Comparison of ENCODE assay signal across 22 mouse cellular contexts in the genomic region with DNA sequence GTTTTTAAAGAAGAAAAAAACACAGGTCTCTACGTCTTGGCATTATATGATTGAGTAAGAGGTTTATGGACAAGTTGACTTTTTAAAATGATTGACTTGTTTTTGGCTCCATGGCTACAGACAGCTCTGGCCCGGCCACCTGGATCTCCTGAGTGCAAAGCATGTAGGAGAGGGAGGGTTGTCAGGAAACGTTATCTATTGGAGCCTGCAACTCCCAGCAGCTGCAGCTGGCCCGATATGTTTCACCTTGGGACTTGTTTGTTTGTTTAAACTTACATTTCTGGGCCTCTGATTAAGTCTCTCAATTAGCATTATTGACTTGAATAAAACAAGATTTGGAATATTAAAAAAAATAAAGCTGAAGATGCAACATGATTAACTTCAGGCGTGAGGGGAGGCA. TPM values are rescaled to one million over a fixed set of nuclear protein-coding genes. Genes with fewer than 3 reads are reported as not detected.
DNase-seq lines count a peak whose midpoint lies in the region; ATAC-seq lines count a peak whose summit lies in the region.
"Had no signal": no experiment of that assay in that cellular context is flagged by ENCODE, and none has a peak within 500 bp of the region (broad histone marks: within the 10 kb centered on the region; RNA-seq: fewer than 3 reads in every experiment).

No protein-coding gene starts in this region.

- peaks cover 16% of the 10 kb centered on the region for H3K27me3 ChIP-seq in liver, embryonic 11.5 days (replicated peaks; ENCODE audit: control insufficient read depth, insufficient read depth, low read length)
- H3K27me3 ChIP-seq in liver, embryonic 15.5 days: peaks cover 21% of the 10 kb centered on the region
- peaks cover 2% of the 10 kb centered on the region; the same call in 1 of the 2 replicates for H3K27me3 ChIP-seq in kidney, embryonic 15.5 days
- H3K27me3 ChIP-seq: embryonic facial prominence, embryonic 13.5 days; forebrain, embryonic 15.5 days had no signal

- H3K4me3 ChIP-seq in liver, embryonic 11.5 days (ENCODE audit: low read depth, low read length): no peak overlapping the region
- H3K4me3 ChIP-seq in liver, embryonic 15.5 days (replicated peaks): no peak overlapping the region
- no peak overlapping the region for H3K4me3 ChIP-seq in kidney, embryonic 15.5 days (replicated peaks)
- H3K4me3 ChIP-seq: embryonic facial prominence, embryonic 13.5 days; forebrain, embryonic 15.5 days; hindbrain, embryonic 13.5 days had no signal

- H3K9ac ChIP-seq in liver, embryonic 11.5 days (ENCODE audit: low read depth, low read length): no peak overlapping the region
- H3K9ac ChIP-seq in liver, embryonic 15.5 days: no peak overlapping the region
- no peak overlapping the region for H3K9ac ChIP-seq in kidney, embryonic 15.5 days
- H3K9ac ChIP-seq: embryonic facial prominence, embryonic 13.5 days; forebrain, embryonic 15.5 days; hindbrain, embryonic 13.5 days had no signal

- peak overlapping the region; percentile 19; the same call in 1 of the 2 replicates for H3K4me2 ChIP-seq in liver, embryonic 11.5 days
- peak overlapping the region; percentile 34 for H3K4me2 ChIP-seq in liver, embryonic 15.5 days
- H3K4me2 ChIP-seq in kidney, embryonic 15.5 days: no peak overlapping the region
- H3K4me2 ChIP-seq: embryonic facial prominence, embryonic 13.5 days; forebrain, embryonic 15.5 days; hindbrain, embryonic 13.5 days had no signal

- H3K9me3 ChIP-seq in liver, embryonic 11.5 days (ENCODE audit: control insufficient read depth, low read length): no peaks in the 10 kb centered on the region
- H3K9me3 ChIP-seq in liver, embryonic 15.5 days (replicated peaks): no peaks in the 10 kb centered on the region
- no peaks in the 10 kb centered on the region for H3K9me3 ChIP-seq in kidney, embryonic 15.5 days (replicated peaks)
- H3K9me3 ChIP-seq: embryonic facial prominence, embryonic 13.5 days; forebrain, embryonic 15.5 days; hindbrain, embryonic 13.5 days had no signal

- no peaks in the 10 kb centered on the region for H3K36me3 ChIP-seq in liver, embryonic 11.5 days (ENCODE audit: control insufficient read depth, insufficient read depth, low read length)
- H3K36me3 ChIP-seq in liver, embryonic 15.5 days (replicated peaks): no peaks in the 10 kb centered on the region
- no peaks in the 10 kb centered on the region for H3K36me3 ChIP-seq in kidney, embryonic 15.5 days
- H3K36me3 ChIP-seq: embryonic facial prominence, embryonic 13.5 days; forebrain, embryonic 15.5 days; hindbrain, embryonic 13.5 days had no signal

- peaks cover 11% of the 10 kb centered on the region for H3K4me1 ChIP-seq in liver, embryonic 11.5 days (replicated peaks; ENCODE audit: control insufficient read depth, insufficient read depth, low read length)
- peaks cover 25% of the 10 kb centered on the region for H3K4me1 ChIP-seq in liver, embryonic 15.5 days (replicated peaks)
- peaks cover 10% of the 10 kb centered on the region for H3K4me1 ChIP-seq in kidney, embryonic 15.5 days

- 34% methylated on average over 5 of the region's 5 CpGs for WGBS in liver, embryonic 11.5 days
- 25% methylated on average over 5 of the region's 5 CpGs for WGBS in liver, embryonic 15.5 days (ENCODE audit: insufficient replicate concordance)
- WGBS in kidney, embryonic 15.5 days: 45% methylated on average over 5 of the region's 5 CpGs

- H3K27ac ChIP-seq in liver, embryonic 11.5 days (ENCODE audit: low read depth, low read length): 0 out of 2 replicates have a peak overlapping the region, but pooled peaks have one; percentile 47
- peak overlapping the region; percentile 35; the same call in 1 of the 2 replicates for H3K27ac ChIP-seq in liver, embryonic 15.5 days (replicated peaks)
- H3K27ac ChIP-seq in kidney, embryonic 15.5 days: no peak overlapping the region
- H3K27ac ChIP-seq: embryonic facial prominence, embryonic 13.5 days; forebrain, embryonic 15.5 days; hindbrain, embryonic 13.5 days; hindbrain, postnatal 0 days had no signal

- peak; percentile 85 for ATAC-seq in erythroblast, adult 5-6 weeks (replicated peaks; ENCODE audit: low FRiP score, poor library complexity, severe bottlenecking)
- peak; percentile 84 for ATAC-seq in liver, embryonic 11.5 days (replicated peaks; ENCODE audit: low FRiP score)
- peak; percentile 74 for ATAC-seq in liver, embryonic 15.5 days (ENCODE audit: insufficient read depth)
- ATAC-seq in megakaryocyte-erythroid progenitor cell, adult 5-6 weeks (replicated peaks; ENCODE audit: low FRiP score, low TSS enrichment, poor library complexity, severe bottlenecking): peak; percentile 96
- ATAC-seq in kidney, embryonic 15.5 days (replicated peaks; ENCODE audit: low FRiP score): no peak
- ATAC-seq: forebrain, embryonic 15.5 days; hindbrain, postnatal 0 days had no signal

- DNase-seq in liver, embryonic 11.5 days (ENCODE audit: low spot score): no peak
- no peak for DNase-seq in natural killer cell, adult 2 months (ENCODE audit: low spot score in 2 of 2)
- DNase-seq in retina, postnatal 1 day: no peak
- DNase-seq: adrenal gland, adult 8-10 months; adrenal gland, postnatal 36 days; cerebellum, adult 11 months; cerebellum, adult 8-10 months; cerebellum, postnatal 25 days; gastrocnemius, postnatal 36 days; heart, adult 11 months; heart, postnatal 10 days had no signal

RNA-seq across cellular contexts. Expression of a gene that starts 5.1 kb away (rescaled TPM):
- total RNA-seq in erythroblast, adult 5-6 weeks (2015; ENCODE audit: low replicate concordance): not detected in 2 replicates
- not detected in 2 replicates for total RNA-seq in erythroblast, adult 5-6 weeks (2017; ENCODE audit: low replicate concordance)
- 0.11 and 0.21 TPM in 2 replicates for polyA plus RNA-seq in liver, embryonic 11.5 days (2014; fragmentation: Nextera tagmentation; extraction: Ambion mirVana)
- 0.08 and 0.09 TPM in 2 replicates for polyA plus RNA-seq in liver, embryonic 15.5 days (2015; fragmentation: Nextera tagmentation; extraction: Ambion mirVana)
- 0.04 and 0.35 TPM in 2 replicates for total RNA-seq in megakaryocyte-erythroid progenitor cell, adult 5-6 weeks (2014; fragmentation: Nextera tagmentation)
- total RNA-seq in megakaryocyte-erythroid progenitor cell, adult 5-6 weeks (2017): 0.33 TPM in 1 of 2 replicates, not detected in the other
- polyA plus RNA-seq in kidney, embryonic 15.5 days (2015; fragmentation: Nextera tagmentation; extraction: Ambion mirVana): 0.14 and 0.15 TPM in 2 replicates
- total RNA-seq: CH12.LX; hematopoietic stem cell, adult 5-6 weeks had no signal
- polyA plus RNA-seq: forebrain, embryonic 11.5 days had no signal

RNA-seq across cellular contexts. Expression of a gene that starts 5.4 kb away (rescaled TPM):
- total RNA-seq in erythroblast, adult 5-6 weeks (2015; ENCODE audit: low replicate concordance): 1.2 and 5.2 TPM in 2 replicates
- 1.6 and 2.0 TPM in 2 replicates for total RNA-seq in erythroblast, adult 5-6 weeks (2017; ENCODE audit: low replicate concordance)
- 6.5 and 7.4 TPM in 2 replicates for polyA plus RNA-seq in liver, embryonic 11.5 days (2014; fragmentation: Nextera tagmentation; extraction: Ambion mirVana)
- polyA plus RNA-seq in liver, embryonic 15.5 days (2015; fragmentation: Nextera tagmentation; extraction: Ambion mirVana): 8.6 and 9.8 TPM in 2 replicates
- 3.3 and 5.3 TPM in 2 replicates for total RNA-seq in megakaryocyte-erythroid progenitor cell, adult 5-6 weeks (2014; fragmentation: Nextera tagmentation)
- 2.2 and 2.5 TPM in 2 replicates for total RNA-seq in megakaryocyte-erythroid progenitor cell, adult 5-6 weeks (2017)
- polyA plus RNA-seq in kidney, embryonic 15.5 days (2015; fragmentation: Nextera tagmentation; extraction: Ambion mirVana): 6.3 and 6.7 TPM in 2 replicates

RNA-seq across cellular contexts. Expression of a gene that starts 15.2 kb away (rescaled TPM):
- 7.3 and 23.1 TPM in 2 replicates for total RNA-seq in erythroblast, adult 5-6 weeks (2015; ENCODE audit: low replicate concordance)
- total RNA-seq in erythroblast, adult 5-6 weeks (2017; ENCODE audit: low replicate concordance): 3.1 and 11.3 TPM in 2 replicates
- 43.1 and 49.7 TPM in 2 replicates for polyA plus RNA-seq in liver, embryonic 11.5 days (2014; fragmentation: Nextera tagmentation; extraction: Ambion mirVana)
- 20.9 and 21.8 TPM in 2 replicates for polyA plus RNA-seq in liver, embryonic 15.5 days (2015; fragmentation: Nextera tagmentation; extraction: Ambion mirVana)
- total RNA-seq in megakaryocyte-erythroid progenitor cell, adult 5-6 weeks (2014; fragmentation: Nextera tagmentation): 36.1 and 43.8 TPM in 2 replicates
- total RNA-seq in megakaryocyte-erythroid progenitor cell, adult 5-6 weeks (2017): 13.9 and 29.1 TPM in 2 replicates
- 29.5 and 32.5 TPM in 2 replicates for polyA plus RNA-seq in kidney, embryonic 15.5 days (2015; fragmentation: Nextera tagmentation; extraction: Ambion mirVana)

RNA-seq across cellular contexts. Expression of a gene that starts 32.9 kb away (rescaled TPM):
- 8.6 TPM in 2 replicates for total RNA-seq in erythroblast, adult 5-6 weeks (2015; ENCODE audit: low replicate concordance)
- total RNA-seq in erythroblast, adult 5-6 weeks (2017; ENCODE audit: low replicate concordance): 6.1 and 10.0 TPM in 2 replicates
- 38.8 and 42.5 TPM in 2 replicates for polyA plus RNA-seq in liver, embryonic 11.5 days (2014; fragmentation: Nextera tagmentation; extraction: Ambion mirVana)
- 24.2 and 25.0 TPM in 2 replicates for polyA plus RNA-seq in liver, embryonic 15.5 days (2015; fragmentation: Nextera tagmentation; extraction: Ambion mirVana)
- 20.8 and 23.9 TPM in 2 replicates for total RNA-seq in megakaryocyte-erythroid progenitor cell, adult 5-6 weeks (2014; fragmentation: Nextera tagmentation)
- 10.9 and 23.2 TPM in 2 replicates for total RNA-seq in megakaryocyte-erythroid progenitor cell, adult 5-6 weeks (2017)
- polyA plus RNA-seq in kidney, embryonic 15.5 days (2015; fragmentation: Nextera tagmentation; extraction: Ambion mirVana): 30.3 and 30.8 TPM in 2 replicates

RNA-seq across cellular contexts. Expression of a gene that starts 52.4 kb away (rescaled TPM):
- total RNA-seq in erythroblast, adult 5-6 weeks (2015; ENCODE audit: low replicate concordance): 0.96 and 6.7 TPM in 2 replicates
- total RNA-seq in erythroblast, adult 5-6 weeks (2017; ENCODE audit: low replicate concordance): 4.6 and 9.4 TPM in 2 replicates
- polyA plus RNA-seq in liver, embryonic 11.5 days (2014; fragmentation: Nextera tagmentation; extraction: Ambion mirVana): 34.0 and 35.0 TPM in 2 replicates
- 17.3 and 19.4 TPM in 2 replicates for polyA plus RNA-seq in liver, embryonic 15.5 days (2015; fragmentation: Nextera tagmentation; extraction: Ambion mirVana)
- 48.0 and 76.0 TPM in 2 replicates for total RNA-seq in megakaryocyte-erythroid progenitor cell, adult 5-6 weeks (2014; fragmentation: Nextera tagmentation)
- 39.2 and 49.8 TPM in 2 replicates for total RNA-seq in megakaryocyte-erythroid progenitor cell, adult 5-6 weeks (2017)
- polyA plus RNA-seq in kidney, embryonic 15.5 days (2015; fragmentation: Nextera tagmentation; extraction: Ambion mirVana): 39.4 and 50.4 TPM in 2 replicates
